Mouse (Mus musculus) forebrain, embryonic 12.5 days (tissue): ENCODE measurements at regions not wholly inside any gene's neighbourhood (a gene's known extent, or its start where the extent isn't known, plus 50 kb on each side); places are given as distances from the start of the nearest gene placed in this dataset.

Source experiments
- ATAC-seq: fragments of 200-750 bp; cut with Nextera tagmentation; 2 replicates; pipeline ENCODE4 v1.8.0; 2017; ENCODE audit warnings: moderate TSS enrichment; ENCODE audit not compliant: low FRiP score
- H3K27ac ChIP-seq: fragments of 300-500 bp; sonication (generic); 2 replicates; pipeline ENCODE4 v1.5.1; 2016; ENCODE audit warnings: mild to moderate bottlenecking
- H3K27me3 ChIP-seq: fragments of 300-500 bp; sonication (generic); 2 replicates; pipeline ENCODE4 v1.6.1; 2016; ENCODE audit warnings: mild to moderate bottlenecking
- H3K36me3 ChIP-seq: fragments of 300-500 bp; sonication (generic); replicated peaks from 2 replicates; pipeline ENCODE4 v1.6.1; 2016; ENCODE audit warnings: mild to moderate bottlenecking
- H3K4me1 ChIP-seq: fragments of 300-500 bp; sonication (generic); 2 replicates; pipeline ENCODE4 v1.6.1; 2016
- H3K4me2 ChIP-seq: fragments of 300-500 bp; sonication (generic); 2 replicates; pipeline ENCODE4 v1.6.1; 2016; ENCODE audit warnings: mild to moderate bottlenecking, moderate library complexity
- H3K4me3 ChIP-seq: fragments of 300-500 bp; sonication (generic); replicated peaks from 2 replicates; pipeline ENCODE4 v1.5.1; 2016; ENCODE audit warnings: mild to moderate bottlenecking
- H3K9ac ChIP-seq: fragments of 300-500 bp; sonication (generic); 2 replicates; pipeline ENCODE4 v1.6.1; 2016; ENCODE audit warnings: mild to moderate bottlenecking
- H3K9me3 ChIP-seq: fragments of 300-500 bp; sonication (generic); 2 replicates; pipeline ENCODE4 v1.6.1; 2016
- WGBS: fragments of 180-500 bp; shearing (Covaris S2); methylation state at CpG from one replicate; pipeline ENCODE4 v1.1.7; 2016; 5-methylcytosine and 5-hydroxymethylcytosine counted together

DNA sequence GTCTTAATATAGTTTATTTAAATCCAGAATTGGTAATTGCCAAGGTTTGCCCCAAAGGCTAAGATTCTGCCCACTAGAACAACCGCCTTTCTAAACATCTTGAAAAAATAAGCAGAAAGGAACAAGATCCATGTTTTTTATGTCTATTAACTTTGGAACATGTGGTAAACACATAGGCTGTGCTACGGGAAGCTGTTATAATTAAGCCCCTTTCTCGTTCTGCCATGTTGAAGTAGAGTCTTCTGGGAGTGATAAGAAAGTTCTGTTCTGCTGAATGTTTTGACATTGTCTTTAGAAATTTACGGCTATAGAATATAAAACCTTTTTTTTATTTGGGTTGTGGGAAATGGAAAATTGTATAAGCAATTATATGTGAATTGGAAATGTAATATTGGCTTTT lies 397.9 kb downstream of the Cdh11 start:
- no peak overlapping the region for H3K4me3 ChIP-seq
- no peak overlapping the region for H3K9ac ChIP-seq
- no peaks in the 10 kb centered on the region for H3K36me3 ChIP-seq
- no peaks in the 10 kb centered on the region for H3K27me3 ChIP-seq
- no peaks in the 10 kb centered on the region for H3K4me1 ChIP-seq
- H3K4me2 ChIP-seq, result no peak overlapping the region
- H3K9me3 ChIP-seq, result no peaks in the 10 kb centered on the region
- no peak overlapping the region for H3K27ac ChIP-seq
- WGBS, result 86% methylated on average over 4 of the region's 4 CpGs
- no peak for ATAC-seq

- Histone ChIP-seq H3K4me1 (no peaks in the 10 kb centered on the region), H3K4me2 (no peak overlapping the region), H3K4me3 (no peak overlapping the region), H3K27me3 (no peaks in the 10 kb centered on the region), H3K36me3 (no peaks in the 10 kb centered on the region), H3K27ac (no peak overlapping the region), H3K9ac (no peak overlapping the region), H3K9me3 (no peaks in the 10 kb centered on the region)
- no peak for ATAC-seq
- 88% methylated on average over 1 of the region's 1 CpGs for WGBS
These were observed 440.1 kb downstream of the Cdh11 start for GRCm38 (mm10) chr8:102345392-102345791.

GRCm38 (mm10) chr8:102332511-102332910 lies 452.9 kb downstream of the Cdh11 start:
- H3K4me2 ChIP-seq, result no peak overlapping the region
- no peak overlapping the region for H3K9ac ChIP-seq
- WGBS, result 59% methylated on average over 5 of the region's 5 CpGs
- ATAC-seq, result no peak
- H3K27me3 ChIP-seq, result no peaks in the 10 kb centered on the region
- 0 out of 2 replicates have a peak, but pooled peaks cover 4% of the 10 kb centered on the region for H3K4me1 ChIP-seq
- no peak overlapping the region for H3K4me3 ChIP-seq
- H3K36me3 ChIP-seq, result no peaks in the 10 kb centered on the region
- H3K9me3 ChIP-seq, result no peaks in the 10 kb centered on the region
- no peak overlapping the region for H3K27ac ChIP-seq

DNA sequence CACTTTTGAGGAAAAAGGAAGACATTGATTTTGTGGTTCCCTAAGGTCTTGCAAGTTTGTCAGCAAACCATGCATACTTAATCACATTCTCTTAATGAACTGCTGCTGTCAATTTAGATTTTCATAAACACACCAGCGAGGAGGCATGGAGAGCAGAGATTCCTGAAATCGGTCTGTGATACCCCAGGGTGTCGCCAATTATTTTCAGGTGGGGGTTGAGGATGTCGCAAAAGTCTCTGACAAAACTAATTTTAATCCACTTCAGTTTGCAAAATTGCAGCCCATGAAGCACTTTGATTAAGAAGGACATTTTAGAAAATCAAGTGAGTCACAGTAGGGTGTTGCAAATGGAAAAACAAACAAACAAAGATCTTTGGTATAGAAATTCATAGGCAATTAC lies 454.3 kb downstream of the Cdh11 start:
- ATAC-seq, result no peak
- H3K4me3 ChIP-seq, result no peak overlapping the region
- H3K4me2 ChIP-seq, result no peak overlapping the region
- no peaks in the 10 kb centered on the region for H3K9me3 ChIP-seq
- H3K27ac ChIP-seq, result no peak overlapping the region
- H3K9ac ChIP-seq, result no peak overlapping the region
- WGBS, result 45% methylated on average over 4 of the region's 4 CpGs
- no peaks in the 10 kb centered on the region for H3K36me3 ChIP-seq
- 0 out of 2 replicates have a peak, but pooled peaks cover 4% of the 10 kb centered on the region for H3K4me1 ChIP-seq
- H3K27me3 ChIP-seq, result no peaks in the 10 kb centered on the region

DNA sequence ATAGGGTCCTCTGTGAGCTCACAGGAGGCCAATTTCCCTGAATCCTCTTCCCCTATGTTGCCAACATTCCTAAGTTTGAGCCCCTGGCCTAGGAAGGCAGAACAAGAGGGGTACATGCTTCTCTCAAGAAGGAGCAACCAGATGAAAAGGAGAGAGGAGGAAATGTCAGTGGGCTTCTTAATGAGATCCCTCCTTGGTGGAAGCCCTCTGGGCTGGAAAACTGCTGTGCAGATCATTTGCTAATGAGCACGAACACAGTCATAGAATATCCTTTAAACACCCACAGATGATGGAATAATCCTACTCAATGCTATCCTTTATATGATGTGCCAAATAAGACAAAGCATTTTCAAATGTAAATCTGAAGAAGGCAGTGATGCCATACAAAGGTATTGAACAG lies 455.5 kb downstream of the Cdh11 start:
- no peaks in the 10 kb centered on the region for H3K36me3 ChIP-seq
- no peak overlapping the region for H3K27ac ChIP-seq
- H3K9me3 ChIP-seq, result no peaks in the 10 kb centered on the region
- ATAC-seq, result peak; percentile 23; the same call in 1 of the 2 replicates
- 0 out of 2 replicates have a peak, but pooled peaks cover 4% of the 10 kb centered on the region for H3K4me1 ChIP-seq
- no peak overlapping the region for H3K9ac ChIP-seq
- no peak overlapping the region for H3K4me3 ChIP-seq
- no peaks in the 10 kb centered on the region for H3K27me3 ChIP-seq
- H3K4me2 ChIP-seq, result no peak overlapping the region
- 29% methylated on average over 1 of the region's 1 CpGs for WGBS
